Mouse (Mus musculus) liver, embryonic 13.5 days (tissue): ENCODE results near the gene Mamstr. TPM values are rescaled to one million over a fixed set of nuclear protein-coding genes. Genes with fewer than 3 reads are reported as not detected.

Source experiments
- ATAC-seq: fragments of 200-750 bp; cut with Nextera tagmentation; 2 replicates; pipeline ENCODE4 v1.8.0; 2017; ENCODE audit warnings: low read depth, mild to moderate bottlenecking, moderate number of reproducible peaks, moderate library complexity
- DNase-seq: peaks from one replicate; pipeline ENCODE4 v3.0.0; 2022
- H3K27ac ChIP-seq: fragments of 300-500 bp; sonication (generic); 2 replicates; pipeline ENCODE4 v1.5.1; 2015; ENCODE audit warnings: moderate library complexity, mild to moderate bottlenecking, inconsistent platforms
- H3K27me3 ChIP-seq: fragments of 300-500 bp; sonication (generic); 2 replicates; pipeline ENCODE4 v1.6.1; 2015; ENCODE audit warnings: mild to moderate bottlenecking, inconsistent platforms
- H3K36me3 ChIP-seq: fragments of 300-500 bp; sonication (generic); 2 replicates; pipeline ENCODE4 v1.6.1; 2015; ENCODE audit warnings: mild to moderate bottlenecking, inconsistent platforms
- H3K4me1 ChIP-seq: fragments of 300-500 bp; sonication (generic); replicated peaks from 2 replicates; pipeline ENCODE4 v1.6.1; 2015; ENCODE audit warnings: inconsistent platforms
- H3K4me2 ChIP-seq: fragments of 300-500 bp; sonication (generic); 2 replicates; pipeline ENCODE4 v1.6.1; 2015; ENCODE audit warnings: inconsistent platforms, mild to moderate bottlenecking, moderate library complexity
- H3K4me3 ChIP-seq: fragments of 300-500 bp; sonication (generic); replicated peaks from 2 replicates; pipeline ENCODE4 v1.5.1; 2015; ENCODE audit warnings: mild to moderate bottlenecking, inconsistent platforms
- H3K9ac ChIP-seq: fragments of 300-500 bp; sonication (generic); 2 replicates; pipeline ENCODE4 v1.6.1; 2015; ENCODE audit warnings: mild to moderate bottlenecking, inconsistent platforms
- H3K9me3 ChIP-seq: fragments of 300-500 bp; sonication (generic); replicated peaks from 2 replicates; pipeline ENCODE4 v1.6.1; 2016; ENCODE audit warnings: inconsistent platforms
- WGBS: fragments of 180-500 bp; shearing (Covaris S2); methylation state at CpG from one replicate; pipeline ENCODE4 v1.1.7; 2015; ENCODE audit not compliant: insufficient replicate concordance; 5-methylcytosine and 5-hydroxymethylcytosine counted together
- polyA plus RNA-seq: library from polyadenylated mRNA; unstranded; fragments of >200 nt; fragmentation: Nextera tagmentation; extraction: Ambion mirVana; gene quantifications from 2 replicates; pipeline ENCODE4 v1.2.1, GENCODE M21; 2015

Gene Mamstr
- polyA plus RNA-seq, 1 experiment from 2014 or later, result 0.46 TPM

GRCm38 (mm10) chr7:45630064-45630907, 9.5 kb upstream of the Mamstr start:
- no peak overlapping the region for H3K4me3 ChIP-seq
- ATAC-seq, result no peak
- 73% methylated on average over 23 of the region's 23 CpGs for WGBS

GRCm38 (mm10) chr7:45632499-45632898, 7.3 kb upstream of the Mamstr start:
- Histone ChIP-seq H3K36me3 (no peaks in the 10 kb centered on the region), H3K27ac (no peak overlapping the region), H3K4me2 (peak overlapping the region; percentile 38), H3K4me1 (peaks cover 21% of the 10 kb centered on the region), H3K9me3 (no peaks in the 10 kb centered on the region), H3K9ac (no peak overlapping the region), H3K4me3 (0 out of 2 replicates have a peak overlapping the region, but pooled peaks have one; percentile 14), H3K27me3 (peaks cover 40% of the 10 kb centered on the region)
- DNase-seq (no peak), ATAC-seq (no peak)
- 48% methylated on average over 35 of the region's 35 CpGs for WGBS

More at GRCm38 (mm10) chr7:45630064-45630907, 9.5 kb upstream of the Mamstr start:
- no peak overlapping the region for H3K4me2 ChIP-seq
- no peak overlapping the region for H3K9ac ChIP-seq
- peaks cover 61% of the 10 kb centered on the region for H3K27me3 ChIP-seq
- no peaks in the 10 kb centered on the region for H3K36me3 ChIP-seq
- DNase-seq, result no peak
- H3K4me1 ChIP-seq, result peaks cover 14% of the 10 kb centered on the region
- no peak overlapping the region for H3K27ac ChIP-seq
- no peaks in the 10 kb centered on the region for H3K9me3 ChIP-seq

GRCm38 (mm10) chr7:45634946-45635681, 4.7 kb upstream of the Mamstr start:
- peaks cover 13% of the 10 kb centered on the region for H3K4me1 ChIP-seq
- H3K36me3 ChIP-seq, result no peaks in the 10 kb centered on the region
- DNase-seq (no peak), ATAC-seq (no peak)
- no peak overlapping the region for H3K4me3 ChIP-seq
- peak overlapping the region; percentile 47 for H3K27ac ChIP-seq
- H3K9ac ChIP-seq, result no peak overlapping the region
- peaks cover 15% of the 10 kb centered on the region for H3K27me3 ChIP-seq
- no peak overlapping the region for H3K4me2 ChIP-seq
- 50% methylated on average over 11 of the region's 11 CpGs for WGBS
- no peaks in the 10 kb centered on the region for H3K9me3 ChIP-seq

GRCm38 (mm10) chr7:45635711-45636688, 3.8 kb upstream of the Mamstr start:
- H3K27ac ChIP-seq, result peak overlapping the region; percentile 36
- WGBS, result 51% methylated on average over 15 of the region's 15 CpGs
- DNase-seq, result no peak

GRCm38 (mm10) chr7:45637710-45638109, 2.1 kb upstream of the Mamstr start:
- Histone ChIP-seq H3K4me2 (peak overlapping the region; percentile 28; the same call in 1 of the 2 replicates), H3K9me3 (no peaks in the 10 kb centered on the region), H3K9ac (no peak overlapping the region), H3K36me3 (no peaks in the 10 kb centered on the region), H3K4me3 (no peak overlapping the region), H3K27ac (no peak overlapping the region), H3K27me3 (peaks cover 5% of the 10 kb centered on the region; the same call in 1 of the 2 replicates), H3K4me1 (peaks cover 14% of the 10 kb centered on the region)
- ATAC-seq (no peak), DNase-seq (no peak)
- 74% methylated on average over 6 of the region's 6 CpGs for WGBS

More at GRCm38 (mm10) chr7:45635711-45636688, 3.8 kb upstream of the Mamstr start:
- no peaks in the 10 kb centered on the region for H3K36me3 ChIP-seq
- no peak overlapping the region for H3K9ac ChIP-seq
- H3K9me3 ChIP-seq, result no peaks in the 10 kb centered on the region
- no peak overlapping the region for H3K4me3 ChIP-seq
- H3K27me3 ChIP-seq, result peaks cover 16% of the 10 kb centered on the region; the same call in 1 of the 2 replicates
- no peak for ATAC-seq
- H3K4me2 ChIP-seq, result no peak overlapping the region
- peaks cover 13% of the 10 kb centered on the region for H3K4me1 ChIP-seq

GRCm38 (mm10) chr7:45638623-45639401, 965 bp upstream of the Mamstr start:
- no peak overlapping the region for H3K4me3 ChIP-seq
- H3K9me3 ChIP-seq, result no peaks in the 10 kb centered on the region
- H3K36me3 ChIP-seq, result no peaks in the 10 kb centered on the region
- H3K4me1 ChIP-seq, result peaks cover 25% of the 10 kb centered on the region
- 68% methylated on average over 29 of the region's 29 CpGs for WGBS
- H3K9ac ChIP-seq, result no peak overlapping the region
- H3K4me2 ChIP-seq, result peak overlapping the region; percentile 28; the same call in 1 of the 2 replicates
- H3K27me3 ChIP-seq, result 0 out of 2 replicates have a peak, but pooled peaks cover 5% of the 10 kb centered on the region
- ATAC-seq (peak; percentile 61), DNase-seq (peak; percentile 34)
- H3K27ac ChIP-seq, result no peak overlapping the region

GRCm38 (mm10) chr7:45640191-45640957, 597 bp downstream of the Mamstr start:
- no peak overlapping the region for H3K4me3 ChIP-seq
- H3K27me3 ChIP-seq, result peaks cover 14% of the 10 kb centered on the region; the same call in 1 of the 2 replicates
- H3K27ac ChIP-seq, result no peak overlapping the region
- no peak overlapping the region for H3K9ac ChIP-seq
- DNase-seq, result no peak
- no peak overlapping the region for H3K4me2 ChIP-seq
- WGBS, result 73% methylated on average over 19 of the region's 19 CpGs
- no peaks in the 10 kb centered on the region for H3K9me3 ChIP-seq
- peaks cover 30% of the 10 kb centered on the region for H3K4me1 ChIP-seq
- no peaks in the 10 kb centered on the region for H3K36me3 ChIP-seq
- ATAC-seq, result no peak

- Histone ChIP-seq H3K27ac (no peak overlapping the region), H3K4me3 (no peak overlapping the region), H3K36me3 (no peaks in the 10 kb centered on the region), H3K9me3 (no peaks in the 10 kb centered on the region), H3K4me2 (no peak overlapping the region), H3K27me3 (peaks cover 14% of the 10 kb centered on the region; the same call in 1 of the 2 replicates), H3K9ac (no peak overlapping the region), H3K4me1 (peaks cover 24% of the 10 kb centered on the region)
- no peak for ATAC-seq
- WGBS, result 62% methylated on average over 17 of the region's 17 CpGs
- DNase-seq, result no peak
These were observed 1.7 kb downstream of the Mamstr start for GRCm38 (mm10) chr7:45641391-45642040.

- Histone ChIP-seq H3K27ac (no peak overlapping the region), H3K9me3 (no peaks in the 10 kb centered on the region), H3K9ac (no peak overlapping the region), H3K4me2 (no peak overlapping the region), H3K4me1 (peaks cover 23% of the 10 kb centered on the region), H3K36me3 (no peaks in the 10 kb centered on the region), H3K4me3 (no peak overlapping the region), H3K27me3 (peaks cover 15% of the 10 kb centered on the region; the same call in 1 of the 2 replicates)
- 75% methylated on average over 5 of the region's 5 CpGs for WGBS
- ATAC-seq (no peak), DNase-seq (no peak)
These were observed 2.3 kb downstream of the Mamstr start for GRCm38 (mm10) chr7:45642083-45642482.
